Mouse (Mus musculus) heart, embryonic 14.5 days (tissue): ENCODE data around the gene Camkk1. TPM values are rescaled to one million over a fixed set of nuclear protein-coding genes. Genes with fewer than 3 reads are reported as not detected.

Experiments
- ATAC-seq: fragments of 200-750 bp; cut with Nextera tagmentation; 2 replicates; pipeline ENCODE4 v1.8.0; 2017; ENCODE audit warnings: low read depth, moderate TSS enrichment; ENCODE audit not compliant: insufficient number of reproducible peaks, insufficient read depth, low FRiP score
- H3K27ac ChIP-seq, 2 experiments: fragments of 200-500 bp in 1 of 2; fragments of 300-500 bp in 1 of 2; sonication (generic) in 1 of 2; replicated peaks in 1 of 2; 2 replicates each; pipeline ENCODE4 v1.5.1; 2012 to 2014; ENCODE audit warnings: low read depth in 2 of 2, low read length in 2 of 2, control low read depth in 1 of 2, mild to moderate bottlenecking in 1 of 2, mixed read lengths in 1 of 2; ENCODE audit not compliant: control insufficient read depth in 1 of 2, insufficient read depth in 1 of 2
- H3K27me3 ChIP-seq: fragments of 300-500 bp; sonication (generic); 2 replicates; pipeline ENCODE4 v1.6.1; 2014; ENCODE audit warnings: mild to moderate bottlenecking, low read length, control low read depth; ENCODE audit not compliant: control insufficient read depth, insufficient read depth
- H3K36me3 ChIP-seq: fragments of 300-500 bp; sonication (generic); 2 replicates; pipeline ENCODE4 v1.6.1; 2014; ENCODE audit warnings: mild to moderate bottlenecking, control low read depth, low read length, mixed read lengths; ENCODE audit not compliant: control insufficient read depth, insufficient read depth
- H3K4me1 ChIP-seq, 2 experiments: fragments of 200-500 bp in 1 of 2; fragments of 300-500 bp in 1 of 2; sonication (generic) in 1 of 2; 2 replicates each; pipeline ENCODE4 v1.6.1; 2012 to 2014; ENCODE audit warnings: low read length in 2 of 2, control low read depth in 1 of 2, mixed read lengths in 1 of 2; ENCODE audit not compliant: control insufficient read depth in 2 of 2, insufficient read depth in 2 of 2
- H3K4me2 ChIP-seq: fragments of 300-500 bp; sonication (generic); 2 replicates; pipeline ENCODE4 v1.6.1; 2014; ENCODE audit warnings: mild to moderate bottlenecking, low read length
- H3K4me3 ChIP-seq, 2 experiments: fragments of 200-500 bp in 1 of 2; fragments of 300-500 bp in 1 of 2; sonication (generic) in 1 of 2; 2 replicates each; pipeline ENCODE4 v1.5.1; 2012 to 2014; ENCODE audit warnings: low read length in 2 of 2, mild to moderate bottlenecking in 2 of 2, control low read depth in 1 of 2, low read depth in 1 of 2, moderate library complexity in 1 of 2; ENCODE audit not compliant: control insufficient read depth in 1 of 2, insufficient read depth in 1 of 2
- H3K9ac ChIP-seq: fragments of 300-500 bp; sonication (generic); 2 replicates; pipeline ENCODE4 v1.6.1; 2014; ENCODE audit warnings: mild to moderate bottlenecking, low read length
- H3K9me3 ChIP-seq: fragments of 300-500 bp; sonication (generic); 2 replicates; pipeline ENCODE4 v1.6.1; 2016; ENCODE audit warnings: low read length, control low read depth; ENCODE audit not compliant: control insufficient read depth
- WGBS: fragments of 180-500 bp; shearing (Covaris S2); extraction: QIAGEN DNeasy Blood & Tissue Kit; methylation state at CpG from one replicate; pipeline ENCODE4 v1.1.7; 2014; 5-methylcytosine and 5-hydroxymethylcytosine counted together
- polyA plus RNA-seq: library from polyadenylated mRNA; unstranded; fragments of >200 nt; fragmentation: Nextera tagmentation; extraction: Ambion mirVana; gene quantifications from 2 replicates; pipeline ENCODE4 v1.2.1, GENCODE M21; 2014

The Camkk1 gene
- polyA plus RNA-seq, 1 experiment from 2014 or later, result 1.2 TPM

GRCm38 (mm10) chr11:73080306-73080705, 61.5 kb downstream of the Camkk1 start:
- no peak overlapping the region for H3K4me2 ChIP-seq
- H3K27ac ChIP-seq, result no peak overlapping the region
- peaks cover 3 to 4% of the 10 kb centered on the region in 2 experiments; a peak in 3 of 4 replicates for H3K4me1 ChIP-seq
- H3K9ac ChIP-seq, result no peak overlapping the region
- H3K9me3 ChIP-seq, result no peaks in the 10 kb centered on the region
- no peak overlapping the region for H3K4me3 ChIP-seq
- WGBS, result 88% methylated on average over 3 of the region's 3 CpGs
- peaks cover 88% of the 10 kb centered on the region for H3K36me3 ChIP-seq
- H3K27me3 ChIP-seq, result no peaks in the 10 kb centered on the region
- no peak for ATAC-seq

- Histone ChIP-seq H3K9ac (no peak overlapping the region), H3K27ac (peak overlapping the region in 1 of 2 experiments; percentile 47; a peak in 2 of 4 replicates), H3K9me3 (no peaks in the 10 kb centered on the region), H3K4me2 (no peak overlapping the region), H3K4me1 (peaks cover 25 to 31% of the 10 kb centered on the region in 2 experiments), H3K4me3 (no peak overlapping the region), H3K36me3 (peaks cover 48% of the 10 kb centered on the region), H3K27me3 (no peaks in the 10 kb centered on the region)
- ATAC-seq, result no peak
- WGBS, result 65% methylated on average over 6 of the region's 6 CpGs
Measured at GRCm38 (mm10) chr11:73084303-73084702, 65.5 kb downstream of the Camkk1 start.

- no peaks in the 10 kb centered on the region for H3K27me3 ChIP-seq
- 70% methylated on average over 10 of the region's 10 CpGs for WGBS
- no peak overlapping the region for H3K9ac ChIP-seq
- peaks cover 25 to 31% of the 10 kb centered on the region in 2 experiments for H3K4me1 ChIP-seq
- no peak for ATAC-seq
- peaks cover 43% of the 10 kb centered on the region for H3K36me3 ChIP-seq
- no peaks in the 10 kb centered on the region for H3K9me3 ChIP-seq
- H3K4me2 ChIP-seq, result no peak overlapping the region
- H3K27ac ChIP-seq, result peak overlapping the region; percentile 35 to 47
- no peak overlapping the region for H3K4me3 ChIP-seq
Measured at GRCm38 (mm10) chr11:73084804-73085231, 66.0 kb downstream of the Camkk1 start.

DNA sequence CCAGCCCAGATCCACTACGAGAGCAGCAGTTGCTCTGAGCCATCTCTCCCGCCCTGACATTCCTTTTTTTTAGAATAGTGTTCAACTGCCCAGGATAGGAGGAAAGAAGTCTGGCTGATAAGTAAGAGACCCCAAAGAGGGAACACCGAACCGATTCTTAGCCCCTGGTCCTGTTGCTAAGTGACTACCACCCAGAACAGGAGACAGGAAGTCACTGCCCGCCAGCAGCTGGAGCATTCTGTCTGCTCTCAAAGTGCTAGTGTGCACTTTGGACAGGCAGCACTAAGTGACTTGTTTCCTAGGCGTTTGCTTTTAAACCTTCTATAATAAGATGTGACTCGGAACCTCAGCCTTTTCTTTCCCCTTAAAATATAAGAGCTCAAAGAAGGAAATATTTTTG, 66.6 kb downstream of the Camkk1 start:
- peaks cover 25 to 31% of the 10 kb centered on the region in 2 experiments for H3K4me1 ChIP-seq
- H3K4me3 ChIP-seq, result no peak overlapping the region
- H3K27me3 ChIP-seq, result no peaks in the 10 kb centered on the region
- WGBS, result 37% methylated on average over 7 of the region's 7 CpGs
- ATAC-seq, result no peak
- H3K27ac ChIP-seq, result peak overlapping the region; percentile 26 to 35; a peak in 2 of 4 replicates
- H3K36me3 ChIP-seq, result peaks cover 37% of the 10 kb centered on the region
- H3K9ac ChIP-seq, result no peak overlapping the region
- no peaks in the 10 kb centered on the region for H3K9me3 ChIP-seq
- H3K4me2 ChIP-seq, result no peak overlapping the region

- Histone ChIP-seq H3K27ac (no peak overlapping the region), H3K36me3 (peaks cover 12% of the 10 kb centered on the region), H3K27me3 (no peaks in the 10 kb centered on the region), H3K4me2 (no peak overlapping the region), H3K4me1 (peaks cover 25 to 31% of the 10 kb centered on the region in 2 experiments), H3K9me3 (no peaks in the 10 kb centered on the region), H3K9ac (no peak overlapping the region), H3K4me3 (no peak overlapping the region)
- ATAC-seq, result no peak
- 51% methylated on average over 6 of the region's 6 CpGs for WGBS
Measured at GRCm38 (mm10) chr11:73087700-73088480, 69.1 kb downstream of the Camkk1 start.

DNA sequence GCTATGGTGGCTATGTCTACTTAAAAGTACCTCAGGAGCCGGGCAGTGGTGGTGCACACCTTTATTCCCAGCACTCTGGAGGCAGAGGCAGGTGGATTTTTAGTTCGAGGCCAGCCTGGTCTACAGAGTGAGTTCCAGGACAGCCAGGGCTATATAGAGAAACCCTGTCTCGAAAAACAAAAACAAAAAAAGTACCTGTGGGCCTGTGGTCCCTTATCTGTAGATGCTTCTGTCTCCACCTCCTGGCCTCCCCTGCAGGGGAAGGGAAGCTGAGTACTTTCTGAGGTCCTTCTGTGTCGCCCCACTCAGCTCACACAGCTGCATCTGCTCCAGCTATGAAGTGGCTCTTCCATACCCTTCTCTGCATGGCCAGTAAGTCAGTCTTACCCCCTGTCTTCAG, 71.5 kb downstream of the Camkk1 start, which contains the start of gene Itgae:
Gene Itgae (plus strand): TSS at position 301 of the 400 bp plus-strand sequence.
- no peaks in the 10 kb centered on the region for H3K36me3 ChIP-seq
- 63% methylated on average over 4 of the region's 4 CpGs for WGBS
- H3K9ac ChIP-seq, result no peak within 1 kb of the TSS
- no peak within 1 kb of the TSS for H3K27ac ChIP-seq
- H3K4me1 ChIP-seq, result peaks cover 21 to 31% of the 10 kb centered on the region in 2 experiments
- ATAC-seq, result no peak
- H3K9me3 ChIP-seq, result no peaks in the 10 kb centered on the region
- no peaks in the 10 kb centered on the region for H3K27me3 ChIP-seq
- no peak within 1 kb of the TSS for H3K4me3 ChIP-seq
- no peak within 1 kb of the TSS for H3K4me2 ChIP-seq

DNA sequence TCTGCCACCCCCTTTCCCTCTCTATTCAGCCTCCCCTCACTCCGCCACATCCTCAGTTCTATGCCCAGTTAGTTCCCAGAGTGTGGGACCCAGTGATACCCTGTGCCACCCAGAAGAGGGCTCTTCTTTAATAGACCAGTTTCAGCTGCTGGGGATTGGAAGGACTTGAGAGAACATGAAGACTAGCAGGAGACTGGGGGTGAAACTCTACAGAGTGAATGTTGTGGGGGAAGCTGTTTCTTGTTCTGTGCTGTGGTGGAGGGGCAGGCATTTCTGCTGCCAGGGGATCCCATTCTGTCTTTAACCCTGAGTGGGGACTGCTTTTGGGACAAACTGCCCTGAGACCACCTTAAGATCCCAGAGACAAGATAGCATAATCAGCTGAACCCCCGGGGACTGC, 72.0 kb downstream of the Camkk1 start:
- 79% methylated on average over 2 of the region's 2 CpGs for WGBS

More for the DNA sequence above, 72.0 kb downstream of the Camkk1 start:
- H3K27me3 ChIP-seq, result no peaks in the 10 kb centered on the region
- no peaks in the 10 kb centered on the region for H3K9me3 ChIP-seq
- H3K36me3 ChIP-seq, result no peaks in the 10 kb centered on the region
- ATAC-seq, result no peak
- H3K4me2 ChIP-seq, result no peak overlapping the region
- peaks cover 19 to 27% of the 10 kb centered on the region in 2 experiments for H3K4me1 ChIP-seq
- H3K27ac ChIP-seq, result no peak overlapping the region
- H3K9ac ChIP-seq, result no peak overlapping the region
- H3K4me3 ChIP-seq, result no peak overlapping the region
